Mouse (Mus musculus) liver, embryonic 14.5 days (tissue): ENCODE results near the gene Efhc1. TPM values are rescaled to one million over a fixed set of nuclear protein-coding genes. Genes with fewer than 3 reads are reported as not detected.

ENCODE experiments used
- ATAC-seq: fragments of 200-750 bp; cut with Nextera tagmentation; 2 replicates; pipeline ENCODE4 v1.8.0; 2017; ENCODE audit warnings: moderate number of reproducible peaks, mild to moderate bottlenecking, moderate library complexity; ENCODE audit not compliant: insufficient read depth
- DNase-seq, 3 experiments: peaks; one replicate each; pipeline ENCODE4 v3.0.0-alpha.2; 2012 to 2013; ENCODE audit warnings: low read depth in 3 of 3, low spot score in 3 of 3
- H3K27ac ChIP-seq: fragments of 300-500 bp; sonication (generic); 2 replicates; pipeline ENCODE4 v1.5.1; 2014; ENCODE audit warnings: moderate library complexity, mild to moderate bottlenecking, control low read depth, inconsistent platforms
- H3K27me3 ChIP-seq: fragments of 300-500 bp; sonication (generic); 2 replicates; pipeline ENCODE4 v1.6.1; 2014; ENCODE audit warnings: mild to moderate bottlenecking, low read length, moderate library complexity; ENCODE audit not compliant: control insufficient read depth, insufficient read depth
- H3K36me3 ChIP-seq: fragments of 300-500 bp; sonication (generic); replicated peaks from 2 replicates; pipeline ENCODE4 v1.6.1; 2014; ENCODE audit warnings: low read depth; ENCODE audit not compliant: control insufficient read depth, insufficient read depth
- H3K4me1 ChIP-seq, 2 experiments: fragments of 200-500 bp in 1 of 2; fragments of 300-500 bp in 1 of 2; sonication (generic) in 1 of 2; replicated peaks; 2 replicates each; pipeline ENCODE4 v1.6.1; 2012 to 2014; ENCODE audit warnings: antibody characterized with exemption in 1 of 2, inconsistent platforms in 1 of 2, low read length in 1 of 2; ENCODE audit not compliant: control insufficient read depth in 2 of 2, insufficient read depth in 2 of 2
- H3K4me2 ChIP-seq: fragments of 300-500 bp; sonication (generic); 2 replicates; pipeline ENCODE4 v1.6.1; 2014; ENCODE audit warnings: low read depth, mild to moderate bottlenecking, control low read depth, moderate library complexity
- H3K4me3 ChIP-seq, 2 experiments: fragments of 200-500 bp in 1 of 2; fragments of 300-500 bp in 1 of 2; sonication (generic) in 1 of 2; 2 replicates each; pipeline ENCODE4 v1.5.1; 2012 to 2014; ENCODE audit warnings: low read depth in 2 of 2, low read length in 2 of 2, mild to moderate bottlenecking in 2 of 2, control low read depth in 1 of 2, inconsistent platforms in 1 of 2, moderate library complexity in 1 of 2; ENCODE audit not compliant: insufficient read depth in 1 of 2
- H3K9ac ChIP-seq: fragments of 300-500 bp; sonication (generic); replicated peaks from 2 replicates; pipeline ENCODE4 v1.6.1; 2014; ENCODE audit warnings: mild to moderate bottlenecking, control low read depth, moderate library complexity
- H3K9me3 ChIP-seq: fragments of 300-500 bp; sonication (generic); 2 replicates; pipeline ENCODE4 v1.6.1; 2016; ENCODE audit warnings: low read length, mixed read lengths; ENCODE audit not compliant: control insufficient read depth
- CTCF ChIP-seq: IDR thresholded peaks from 2 replicates; pipeline ENCODE4 v1.5.1; 2016; ENCODE audit warnings: antibody characterized with exemption, low read depth, control low read depth
- EP300 ChIP-seq: IDR thresholded peaks from 2 replicates; pipeline ENCODE4 v1.6.1; 2016; ENCODE audit warnings: antibody characterized with exemption, low read depth
- WGBS: fragments of 180-500 bp; shearing (Covaris S2); extraction: QIAGEN DNeasy Blood & Tissue Kit; methylation state at CpG from one replicate; pipeline ENCODE4 v1.1.7; 2014; ENCODE audit not compliant: insufficient replicate concordance; 5-methylcytosine and 5-hydroxymethylcytosine counted together
- polyA plus RNA-seq, 2 experiments: library from polyadenylated mRNA; depleted of rRNA in 1 of 2; stranded (reverse) in 1 of 2; unstranded in 1 of 2; fragments of >200 nt; fragmentation: Nextera tagmentation in 1 of 2; extraction: Ambion mirVana in 1 of 2; gene quantifications; 2 replicates each; pipeline versions ENCODE4 v1.2.1 to v1.2.3; 2012 to 2014

Gene Efhc1
- polyA plus RNA-seq, 2 experiments: 0.21 to 0.32 TPM

DNA sequence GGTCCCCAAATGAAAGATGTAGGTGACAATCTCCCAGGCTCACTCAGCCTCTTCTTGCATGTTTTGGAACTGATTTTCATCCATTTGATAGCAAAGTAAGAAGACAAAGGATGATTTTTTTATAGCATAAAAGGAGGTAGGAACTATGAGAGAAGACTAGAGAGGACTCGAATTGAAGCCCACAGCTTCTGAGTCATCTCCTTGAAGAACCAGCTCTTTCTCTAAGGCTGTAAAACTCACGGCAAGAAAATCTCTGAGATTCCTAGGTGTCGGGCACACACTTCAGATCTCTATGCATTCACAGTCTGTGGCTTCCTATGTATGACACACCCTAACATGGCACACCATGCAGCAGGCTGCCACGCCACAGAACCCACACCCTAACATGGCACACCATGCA lies 77.6 kb downstream of the Efhc1 start:
- 72% methylated on average over 4 of the region's 4 CpGs for WGBS
- no peak for TF ChIP-seq CTCF
- TF ChIP-seq EP300: no peak
- Histone ChIP-seq H3K4me3 (no peak overlapping the region), H3K9ac (no peak overlapping the region), H3K9me3 (no peaks in the 10 kb centered on the region), H3K27ac (no peak overlapping the region), H3K4me2 (no peak overlapping the region), H3K27me3 (no peaks in the 10 kb centered on the region), H3K36me3 (no peaks in the 10 kb centered on the region), H3K4me1 (no peaks in the 10 kb centered on the region; a peak in 1 of 4 replicates)
- ATAC-seq (no peak), DNase-seq (no peak)

DNA sequence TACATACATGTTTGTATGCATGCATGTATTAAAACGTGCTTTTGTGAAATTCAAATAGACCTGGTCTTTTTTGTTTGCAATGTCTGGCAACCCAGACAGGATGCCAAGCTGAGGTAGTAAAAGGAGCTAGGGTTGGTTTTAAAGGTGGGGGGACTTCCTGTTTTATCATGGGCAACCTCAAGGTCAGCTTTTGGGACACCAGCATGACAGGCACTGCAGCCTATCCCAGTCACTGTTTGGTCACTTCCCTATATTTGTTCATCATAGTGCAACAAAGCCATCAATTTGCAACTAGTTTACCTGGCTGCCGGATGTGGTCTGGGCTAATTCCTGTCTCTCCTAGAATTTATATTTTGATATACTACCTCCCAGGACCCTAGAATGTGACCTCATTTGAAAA lies 80.2 kb downstream of the Efhc1 start:
- Histone ChIP-seq H3K27me3 (no peaks in the 10 kb centered on the region), H3K4me1 (no peaks in the 10 kb centered on the region; a peak in 1 of 4 replicates), H3K4me2 (no peak overlapping the region), H3K9me3 (no peaks in the 10 kb centered on the region), H3K4me3 (no peak overlapping the region), H3K9ac (no peak overlapping the region), H3K27ac (no peak overlapping the region), H3K36me3 (no peaks in the 10 kb centered on the region)
- 71% methylated on average over 2 of the region's 2 CpGs for WGBS
- no peak for ATAC-seq
- DNase-seq: no peak
- no peak for TF ChIP-seq CTCF
- no peak for TF ChIP-seq EP300

DNA sequence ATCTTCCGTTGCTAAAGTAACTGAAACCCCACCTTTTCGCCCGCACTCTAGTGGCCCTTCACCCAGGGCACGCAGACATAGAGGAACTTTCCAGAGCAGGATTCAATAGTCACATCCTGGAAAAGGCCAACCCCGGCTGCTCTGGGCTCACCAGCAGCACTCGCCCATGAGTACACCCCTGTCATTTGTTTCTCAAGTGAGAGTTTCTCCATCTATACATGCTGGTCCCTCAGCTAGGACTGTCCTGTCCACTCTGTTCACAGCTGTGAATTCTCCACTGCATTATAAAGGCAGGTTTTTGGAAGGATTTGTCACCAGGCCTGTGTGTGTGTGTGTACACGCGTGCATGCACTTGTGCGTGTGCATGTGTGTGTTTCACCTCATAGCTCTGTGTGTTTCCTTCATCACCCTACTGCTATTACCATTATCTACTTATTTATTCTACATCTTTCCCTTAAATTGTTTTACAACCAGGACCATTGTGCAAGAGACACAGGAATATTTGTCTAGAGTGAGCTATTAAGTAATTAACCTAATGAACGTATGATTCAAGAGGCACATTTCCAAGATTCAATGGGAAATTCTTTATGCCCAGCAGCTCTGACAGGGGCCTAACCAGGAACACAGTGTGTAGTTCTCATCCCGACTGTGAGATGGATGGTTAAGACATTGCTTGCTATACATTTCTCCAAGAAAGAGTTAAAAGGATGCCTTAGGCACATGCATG lies 81.8 kb downstream of the Efhc1 start:
- Histone ChIP-seq H3K27me3 (no peaks in the 10 kb centered on the region), H3K4me3 (no peak overlapping the region), H3K4me2 (no peak overlapping the region), H3K4me1 (no peaks in the 10 kb centered on the region), H3K9ac (no peak overlapping the region), H3K9me3 (no peaks in the 10 kb centered on the region), H3K36me3 (no peaks in the 10 kb centered on the region), H3K27ac (no peak overlapping the region)
- ATAC-seq (no peak), DNase-seq (no peak)
- WGBS: 75% methylated on average over 11 of the region's 11 CpGs
- TF ChIP-seq EP300 (no peak), CTCF (no peak)

DNA sequence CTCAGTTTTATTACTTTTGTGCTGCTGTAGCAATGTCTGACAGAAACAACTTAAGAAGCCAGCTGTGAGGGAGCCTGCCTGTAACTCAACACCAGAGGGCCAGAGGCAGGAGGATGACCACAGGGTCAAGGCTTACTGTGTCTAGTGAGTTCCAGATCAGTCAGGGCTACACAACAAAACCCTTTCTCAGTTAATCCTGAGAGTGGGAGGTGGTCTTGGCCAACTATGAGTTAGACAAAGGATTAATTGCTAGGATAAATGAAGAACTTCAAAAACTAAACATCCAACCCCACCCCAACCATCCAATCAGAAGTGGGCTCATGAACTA lies 82.3 kb downstream of the Efhc1 start:
- no peak overlapping the region for H3K27ac ChIP-seq
- H3K4me2 ChIP-seq: no peak overlapping the region
- no peak for ATAC-seq
- no peaks in the 10 kb centered on the region for H3K9me3 ChIP-seq
- DNase-seq: no peak
- H3K4me3 ChIP-seq: no peak overlapping the region
- TF ChIP-seq CTCF (no peak), EP300 (no peak)
- no peaks in the 10 kb centered on the region for H3K27me3 ChIP-seq
- no peaks in the 10 kb centered on the region for H3K4me1 ChIP-seq
- no peak overlapping the region for H3K9ac ChIP-seq
- no peaks in the 10 kb centered on the region for H3K36me3 ChIP-seq

DNA sequence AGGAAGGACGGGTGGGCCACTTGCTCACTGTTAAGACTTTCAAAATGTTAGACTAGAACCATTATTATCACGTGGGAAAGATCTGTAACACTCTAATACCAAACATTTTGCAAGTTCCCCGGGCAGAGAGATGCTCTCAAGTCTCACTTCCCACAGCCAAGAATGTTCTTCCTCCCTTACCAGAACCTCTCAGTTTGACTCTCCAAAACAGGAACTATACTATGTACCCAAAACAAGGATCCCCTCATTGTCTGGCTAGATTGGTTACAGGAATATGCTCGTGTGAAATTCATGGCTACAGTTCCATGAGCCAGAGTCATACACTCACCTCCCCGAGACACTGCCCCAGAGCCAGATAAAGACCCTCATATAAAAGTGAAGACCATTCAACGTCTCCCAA lies 84.5 kb downstream of the Efhc1 start:
- no peak for ATAC-seq
- H3K9ac ChIP-seq: no peak overlapping the region
- no peak for TF ChIP-seq CTCF
- TF ChIP-seq EP300: no peak
- H3K9me3 ChIP-seq: no peaks in the 10 kb centered on the region
- no peaks in the 10 kb centered on the region for H3K36me3 ChIP-seq
- H3K27ac ChIP-seq: no peak overlapping the region
- no peak for DNase-seq
- H3K4me3 ChIP-seq: no peak overlapping the region
- no peaks in the 10 kb centered on the region for H3K27me3 ChIP-seq
- H3K4me1 ChIP-seq: no peaks in the 10 kb centered on the region
- 31% methylated on average over 6 of the region's 6 CpGs for WGBS
- no peak overlapping the region for H3K4me2 ChIP-seq
